Mouse (Mus musculus) kidney, adult 18-20 months (tissue): ENCODE results near the gene Zfp644.
A peak's percentile ranks its signal among the peaks of the same experiment; 100 is the strongest.

Source experiments
- DNase-seq: peaks from one replicate; pipeline ENCODE4 v3.0.0; 2021

The Zfp644 gene

GRCm38 (mm10) chr5:106660867-106661266 is 36.2 kb downstream of the Zfp644 start:
- no peak for DNase-seq

GRCm38 (mm10) chr5:106652790-106653328 is 44.2 kb downstream of the Zfp644 start:
- no peak for DNase-seq

- no peak for DNase-seq
Measured at GRCm38 (mm10) chr5:106652220-106652753, 44.8 kb downstream of the Zfp644 start.

GRCm38 (mm10) chr5:106649995-106650394 is 47.1 kb downstream of the Zfp644 start:
- DNase-seq: no peak

GRCm38 (mm10) chr5:106649441-106649840 is 47.6 kb downstream of the Zfp644 start:
- DNase-seq: no peak

- no peak for DNase-seq
Measured at GRCm38 (mm10) chr5:106643434-106643833, 53.7 kb downstream of the Zfp644 start.

- DNase-seq: no peak
Measured at GRCm38 (mm10) chr5:106641876-106642275, 55.2 kb downstream of the Zfp644 start.

- DNase-seq: no peak
Measured at GRCm38 (mm10) chr5:106640235-106640809, 56.8 kb downstream of the Zfp644 start.

- no peak for DNase-seq
Measured at GRCm38 (mm10) chr5:106639627-106640026, 57.5 kb downstream of the Zfp644 start.

- no peak for DNase-seq
Measured at GRCm38 (mm10) chr5:106636423-106636946, 60.6 kb downstream of the Zfp644 start.

- DNase-seq: no peak
Measured at GRCm38 (mm10) chr5:106628369-106629149, 68.5 kb downstream of the Zfp644 start.

- DNase-seq: no peak
Measured at GRCm38 (mm10) chr5:106623337-106623736, 73.8 kb downstream of the Zfp644 start.

- DNase-seq: no peak
Measured at GRCm38 (mm10) chr5:106622193-106622592, 74.9 kb downstream of the Zfp644 start.

GRCm38 (mm10) chr5:106620446-106620845 is 76.6 kb downstream of the Zfp644 start:
- no peak for DNase-seq

- DNase-seq: no peak
Measured at GRCm38 (mm10) chr5:106615006-106615405, 82.1 kb downstream of the Zfp644 start.

- DNase-seq: no peak
Measured at GRCm38 (mm10) chr5:106614570-106614969, 82.5 kb downstream of the Zfp644 start.

- no peak for DNase-seq
Measured at GRCm38 (mm10) chr5:106612151-106612550, 84.9 kb downstream of the Zfp644 start.

GRCm38 (mm10) chr5:106608798-106609197 is 88.3 kb downstream of the Zfp644 start, which contains the start of gene Gm17304:
TSS of gene Gm17304 (plus strand) at chr5:106609098.
- DNase-seq: no peak

- no peak for DNase-seq
Measured at GRCm38 (mm10) chr5:106607081-106607480, 90.0 kb downstream of the Zfp644 start.

- peak; percentile 19 for DNase-seq
Measured at GRCm38 (mm10) chr5:106605096-106605495, 92.0 kb downstream of the Zfp644 start.

- no peak for DNase-seq
Measured at GRCm38 (mm10) chr5:106604381-106604780, 92.7 kb downstream of the Zfp644 start.

- DNase-seq: no peak
Measured at GRCm38 (mm10) chr5:106599482-106599881, 97.6 kb downstream of the Zfp644 start.

- DNase-seq: no peak
Measured at GRCm38 (mm10) chr5:106597472-106597871, 99.6 kb downstream of the Zfp644 start.

GRCm38 (mm10) chr5:106594388-106594787 is 102.7 kb downstream of the Zfp644 start:
- no peak for DNase-seq
